Mouse (Mus musculus) splenic B cell, adult 2 months (primary cell): ENCODE measurements around the gene Wnt11.

Source experiments
- DNase-seq: peaks from one replicate; pipeline ENCODE4 v3.0.0-alpha.2; 2011; ENCODE audit warnings: low read depth, low spot score
- H3K27me3 ChIP-seq: 2 replicates; pipeline ENCODE4 v1.6.1; 2012; ENCODE audit warnings: mild to moderate bottlenecking, low read length, moderate library complexity, mixed read lengths; ENCODE audit not compliant: control insufficient read depth, poor library complexity, insufficient read depth, severe bottlenecking
- H3K36me3 ChIP-seq: 2 replicates; pipeline ENCODE4 v1.6.1; 2012; ENCODE audit warnings: mild to moderate bottlenecking, low read length, moderate library complexity, mixed read lengths; ENCODE audit not compliant: control insufficient read depth, poor library complexity, insufficient read depth, severe bottlenecking

Gene Wnt11

GRCm38 (mm10) chr7:98841802-98842201, 6.9 kb downstream of the Wnt11 start:
- Histone ChIP-seq H3K36me3 (no peaks in the 10 kb centered on the region), H3K27me3 (no peaks in the 10 kb centered on the region)
- DNase-seq, result no peak

DNA sequence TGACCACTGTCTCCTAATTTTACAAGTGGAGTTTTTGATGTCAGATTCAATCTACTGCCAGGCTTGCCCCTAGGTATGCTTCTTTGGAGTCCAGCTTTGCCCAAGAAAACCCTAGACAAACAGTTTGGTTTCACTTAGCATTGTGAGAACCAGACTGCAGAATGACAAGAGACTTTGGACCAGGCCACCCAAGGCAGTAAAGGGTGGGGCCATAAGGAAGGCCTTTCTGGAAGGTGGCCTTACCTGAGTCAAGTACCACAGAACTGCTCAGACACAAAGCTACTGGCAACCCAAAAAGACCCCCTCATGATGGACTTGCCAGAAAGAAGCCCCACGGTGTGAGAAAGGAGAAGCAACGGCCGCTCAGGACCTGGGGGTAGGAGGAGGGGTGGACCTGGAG, 8.1 kb downstream of the Wnt11 start:
- no peaks in the 10 kb centered on the region for H3K27me3 ChIP-seq
- no peak for DNase-seq
- H3K36me3 ChIP-seq, result no peaks in the 10 kb centered on the region

DNA sequence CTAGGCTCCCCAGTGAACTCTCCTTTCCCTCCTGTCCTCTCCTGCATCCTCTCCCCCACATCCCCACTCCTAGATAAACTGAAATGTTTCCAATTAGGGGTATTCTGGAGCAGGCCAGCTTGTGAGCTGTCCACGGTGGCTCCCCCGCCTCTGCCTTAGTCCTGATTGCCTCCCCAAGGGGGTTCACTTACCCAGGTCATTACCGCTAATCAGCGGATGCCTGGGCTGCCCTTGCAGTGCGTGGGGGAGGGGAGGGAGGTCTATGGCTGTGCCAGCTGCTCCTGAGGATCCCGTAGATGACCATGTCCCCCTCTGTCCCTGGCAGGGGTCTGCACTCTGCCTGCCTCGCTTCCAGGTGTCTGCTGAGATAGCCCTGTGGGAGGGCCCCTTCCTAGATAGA, 8.7 kb downstream of the Wnt11 start:
- H3K36me3 ChIP-seq, result no peaks in the 10 kb centered on the region
- no peaks in the 10 kb centered on the region for H3K27me3 ChIP-seq
- no peak for DNase-seq

GRCm38 (mm10) chr7:98848899-98849640, 14.2 kb downstream of the Wnt11 start:
- DNase-seq, result no peak
- no peaks in the 10 kb centered on the region for H3K27me3 ChIP-seq
- no peaks in the 10 kb centered on the region for H3K36me3 ChIP-seq

- DNase-seq, result no peak
- Histone ChIP-seq H3K36me3 (no peaks in the 10 kb centered on the region), H3K27me3 (no peaks in the 10 kb centered on the region)
These were observed 15.5 kb downstream of the Wnt11 start for GRCm38 (mm10) chr7:98850388-98850787.

DNA sequence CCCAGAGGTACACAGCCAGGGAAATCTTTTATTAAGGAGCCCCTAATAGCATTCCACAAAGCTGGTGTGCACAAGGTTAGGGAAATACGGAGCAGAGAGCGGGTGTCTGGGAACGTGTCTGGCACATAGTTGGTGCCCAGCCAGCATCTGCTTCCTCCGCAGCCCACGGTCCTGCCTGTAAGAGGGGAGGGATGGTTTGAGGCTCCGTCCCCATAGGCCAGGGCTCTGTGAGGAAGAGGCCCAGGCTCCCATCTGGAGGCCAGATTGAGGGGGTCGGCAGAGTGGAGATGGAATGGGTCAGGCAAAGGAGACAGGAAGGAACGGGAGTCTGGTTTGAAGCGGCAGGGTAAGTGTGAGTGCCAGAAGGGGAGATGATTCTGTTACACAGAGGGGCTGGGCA, 16.3 kb downstream of the Wnt11 start:
- H3K27me3 ChIP-seq, result no peaks in the 10 kb centered on the region
- H3K36me3 ChIP-seq, result no peaks in the 10 kb centered on the region
- DNase-seq, result no peak

DNA sequence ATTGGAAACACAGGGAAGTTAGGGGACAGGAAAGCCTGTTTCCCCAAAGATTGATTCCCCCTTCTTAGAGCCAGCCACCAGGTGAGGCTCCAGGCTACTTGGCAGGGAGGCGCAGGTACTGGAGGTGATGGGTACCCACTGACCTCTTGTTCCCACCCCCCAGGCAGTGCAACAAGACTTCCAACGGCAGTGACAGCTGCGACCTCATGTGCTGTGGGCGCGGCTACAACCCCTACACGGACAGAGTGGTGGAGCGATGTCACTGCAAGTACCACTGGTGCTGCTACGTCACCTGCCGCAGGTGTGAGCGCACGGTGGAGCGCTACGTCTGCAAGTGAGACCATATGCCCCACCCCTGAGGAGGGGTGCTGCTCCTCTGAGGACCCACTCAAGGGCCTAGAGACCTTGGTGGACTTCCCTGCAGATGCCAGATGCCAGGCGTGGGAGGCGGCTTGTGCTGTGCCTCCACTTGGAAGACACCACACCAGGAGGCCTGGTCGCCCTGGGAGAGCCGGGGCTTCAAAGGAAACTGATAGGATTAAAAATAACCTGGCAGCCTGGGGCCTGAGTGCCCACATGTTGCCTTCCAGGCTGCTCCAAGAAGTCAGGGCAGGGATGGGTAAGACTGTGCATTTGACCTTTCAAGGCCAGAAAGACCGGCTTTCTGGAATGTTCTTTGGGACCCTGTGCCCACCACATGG, 18.2 kb downstream of the Wnt11 start:
- H3K36me3 ChIP-seq, result no peaks in the 10 kb centered on the region
- no peaks in the 10 kb centered on the region for H3K27me3 ChIP-seq
- no peak for DNase-seq

GRCm38 (mm10) chr7:98853806-98854205, 18.9 kb downstream of the Wnt11 start:
- no peak for DNase-seq
- H3K27me3 ChIP-seq, result no peaks in the 10 kb centered on the region
- no peaks in the 10 kb centered on the region for H3K36me3 ChIP-seq

GRCm38 (mm10) chr7:98855388-98855787, 20.5 kb downstream of the Wnt11 start:
- DNase-seq, result no peak
- Histone ChIP-seq H3K36me3 (no peaks in the 10 kb centered on the region), H3K27me3 (no peaks in the 10 kb centered on the region)

DNA sequence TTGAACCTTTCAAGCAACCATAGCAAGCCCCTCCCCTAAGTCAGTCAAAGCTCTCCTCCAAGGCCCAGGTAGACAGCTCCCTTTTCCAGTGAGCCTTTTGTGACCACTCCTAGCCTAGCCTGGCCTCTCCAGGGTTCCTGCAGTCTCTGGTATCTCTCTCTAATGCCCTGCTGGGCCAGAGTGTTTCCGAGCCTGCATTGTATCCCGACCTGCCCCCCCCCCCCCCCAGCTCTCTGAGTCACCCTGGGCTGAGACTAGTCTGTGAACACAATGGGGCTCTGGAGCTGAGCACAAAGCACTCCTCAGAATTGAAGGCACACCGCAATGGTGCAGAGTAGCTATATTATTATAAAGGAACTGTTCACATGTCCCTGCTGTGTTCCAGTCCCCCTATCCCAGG, 21.2 kb downstream of the Wnt11 start:
- DNase-seq, result no peak
- Histone ChIP-seq H3K36me3 (no peaks in the 10 kb centered on the region), H3K27me3 (no peaks in the 10 kb centered on the region)

- H3K36me3 ChIP-seq, result no peaks in the 10 kb centered on the region
- no peaks in the 10 kb centered on the region for H3K27me3 ChIP-seq
- no peak for DNase-seq
These were observed 22.2 kb downstream of the Wnt11 start for GRCm38 (mm10) chr7:98857094-98857493.

GRCm38 (mm10) chr7:98861002-98861401, 26.1 kb downstream of the Wnt11 start:
- DNase-seq, result no peak
- no peaks in the 10 kb centered on the region for H3K36me3 ChIP-seq
- H3K27me3 ChIP-seq, result no peaks in the 10 kb centered on the region

DNA sequence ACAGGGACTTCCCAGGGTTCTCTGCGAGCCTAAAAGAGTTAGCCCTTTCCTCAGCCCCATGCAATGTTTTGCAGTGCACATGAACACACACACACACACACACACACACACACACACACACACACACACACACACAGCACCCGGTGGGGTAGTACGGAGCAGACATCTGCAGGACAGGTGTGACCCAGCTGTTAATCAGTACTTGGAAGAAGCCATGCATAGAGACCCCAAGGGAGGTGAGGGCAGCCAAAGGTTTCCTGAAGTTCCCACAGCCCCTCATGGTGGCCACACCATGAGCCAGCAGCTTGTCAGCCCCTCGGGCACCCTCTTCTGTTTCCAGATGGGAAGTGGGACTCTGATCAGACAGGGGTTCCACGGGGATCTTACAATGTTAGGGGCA, 28.1 kb downstream of the Wnt11 start:
- DNase-seq, result no peak
- Histone ChIP-seq H3K36me3 (no peaks in the 10 kb centered on the region), H3K27me3 (no peaks in the 10 kb centered on the region)

GRCm38 (mm10) chr7:98863969-98864718, 29.2 kb downstream of the Wnt11 start:
- Histone ChIP-seq H3K36me3 (no peaks in the 10 kb centered on the region), H3K27me3 (no peaks in the 10 kb centered on the region)
- DNase-seq, result no peak
